Mouse (Mus musculus): ENCODE measurements at regions not wholly inside any gene's neighbourhood (a gene's known extent, or its start where the extent isn't known, plus 50 kb on each side); places are given as distances from the start of the nearest gene placed in this dataset.

DNA sequence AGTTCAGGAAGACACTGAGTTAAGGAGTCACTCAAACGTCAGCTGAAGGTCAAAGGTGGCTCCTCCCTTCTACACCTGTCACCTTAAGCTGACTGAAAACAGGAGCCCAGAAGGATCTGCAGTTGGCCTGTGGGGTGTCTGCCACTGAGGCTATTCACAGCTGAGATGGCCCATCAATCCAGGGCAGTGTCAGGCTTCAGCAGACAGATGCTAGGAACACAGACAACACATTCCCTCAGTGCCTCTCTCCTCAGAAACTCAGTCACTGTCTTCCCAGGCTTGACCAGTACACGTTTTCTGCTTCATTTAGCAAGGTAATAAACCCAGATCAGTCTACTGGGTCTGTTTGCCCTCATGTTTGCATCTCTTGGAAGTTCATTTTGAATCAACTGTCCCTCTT is 222.9 kb upstream of the Pkn2 start:
- no peaks in the 10 kb centered on the region for H3K36me3 ChIP-seq (ENCODE audit: insufficient read depth, low read length)
- peak; percentile 82 for ATAC-seq (ENCODE audit: low FRiP score, low TSS enrichment)
- no peak overlapping the region for H3K4me3 ChIP-seq (ENCODE audit: low read length)
- peaks cover 20% of the 10 kb centered on the region for H3K4me1 ChIP-seq (ENCODE audit: insufficient read depth, low read length)
- 14% methylated on average over 2 of the region's 2 CpGs for WGBS
- H3K27me3 ChIP-seq (ENCODE audit: insufficient read depth, low read length): peaks cover 22% of the 10 kb centered on the region
- H3K27ac ChIP-seq (ENCODE audit: low read length): no peak overlapping the region
- no peak overlapping the region for H3K9ac ChIP-seq (replicated peaks; ENCODE audit: low read length)
- H3K9me3 ChIP-seq (ENCODE audit: low read length): no peaks in the 10 kb centered on the region
- H3K4me2 ChIP-seq (replicated peaks; ENCODE audit: low read depth, low read length): no peak overlapping the region

DNA sequence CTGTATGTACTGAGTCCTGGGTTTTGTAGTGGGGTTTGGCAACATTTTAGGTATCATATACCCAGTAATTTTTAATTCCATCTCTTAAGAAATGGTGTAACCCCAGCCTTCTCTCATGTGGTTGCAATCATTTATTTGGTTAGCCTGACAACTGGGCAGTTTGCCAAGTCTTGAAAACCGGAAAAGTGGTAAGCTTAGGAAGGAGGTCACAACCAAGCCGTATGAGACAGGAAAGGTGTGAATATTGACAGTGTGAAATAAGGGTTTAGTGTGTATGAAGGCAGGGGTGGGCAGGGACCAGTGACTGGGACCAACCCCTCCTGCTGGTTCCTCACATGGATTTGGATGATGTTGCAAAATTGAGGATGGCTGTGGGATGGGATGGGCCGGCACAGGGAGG is 221.5 kb upstream of the Pkn2 start:
- no peak overlapping the region for H3K4me3 ChIP-seq (ENCODE audit: low read length)
- WGBS: 26% methylated on average over 3 of the region's 3 CpGs
- peaks cover 22% of the 10 kb centered on the region for H3K27me3 ChIP-seq (ENCODE audit: insufficient read depth, low read length)
- H3K4me1 ChIP-seq (ENCODE audit: insufficient read depth, low read length): peaks cover 20% of the 10 kb centered on the region
- no peaks in the 10 kb centered on the region for H3K9me3 ChIP-seq (ENCODE audit: low read length)
- no peaks in the 10 kb centered on the region for H3K36me3 ChIP-seq (ENCODE audit: insufficient read depth, low read length)
- no peak for ATAC-seq (ENCODE audit: low FRiP score, low TSS enrichment)
- no peak overlapping the region for H3K4me2 ChIP-seq (replicated peaks; ENCODE audit: low read depth, low read length)
- no peak overlapping the region for H3K9ac ChIP-seq (replicated peaks; ENCODE audit: low read length)
- no peak overlapping the region for H3K27ac ChIP-seq (ENCODE audit: low read length)

DNA sequence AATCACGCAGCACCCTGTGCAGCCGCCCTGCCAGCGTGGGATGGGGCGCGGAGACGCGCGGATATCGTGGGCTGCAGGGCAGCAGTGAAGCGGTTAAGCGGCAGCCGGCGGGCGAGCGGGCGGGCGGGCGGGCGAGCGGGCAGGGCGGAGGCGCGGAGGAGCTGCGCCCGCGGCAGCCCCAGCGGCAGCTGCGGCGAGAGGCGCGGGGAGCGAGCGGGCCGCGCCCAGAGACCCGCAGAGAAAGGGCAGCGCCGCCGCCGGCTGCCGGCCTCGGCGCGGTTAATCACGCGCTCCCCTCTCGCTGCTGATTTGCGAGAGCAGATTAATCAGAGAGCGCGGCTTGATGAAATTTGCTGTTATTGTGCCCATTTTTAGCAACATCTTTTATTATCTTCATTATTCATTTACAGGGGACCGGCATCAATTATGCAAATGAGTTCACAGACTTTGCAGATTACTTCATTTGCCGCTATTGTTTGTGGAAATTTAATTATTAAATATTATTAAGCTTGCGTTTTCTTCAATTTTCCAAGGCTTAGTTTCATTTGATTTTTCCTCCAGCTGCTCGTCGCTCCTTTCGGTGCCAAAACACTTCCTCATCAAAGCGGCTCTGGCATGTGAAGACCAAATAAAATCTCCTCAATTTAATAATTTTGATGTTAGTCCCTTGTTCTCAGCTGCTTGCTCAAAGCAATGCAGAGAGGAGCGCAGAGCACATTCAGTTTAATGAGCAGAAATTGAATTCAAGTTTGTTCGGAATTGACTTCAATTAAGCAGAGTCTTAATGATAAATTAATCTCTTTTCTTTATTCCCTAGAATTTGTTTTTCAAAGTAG is 219.2 kb upstream of the Pkn2 start:
- H3K9ac ChIP-seq (replicated peaks; ENCODE audit: low read length): peak overlapping the region; percentile 67
- 4% methylated on average over 45 of the region's 59 CpGs for WGBS
- peaks cover 22% of the 10 kb centered on the region for H3K27me3 ChIP-seq (ENCODE audit: insufficient read depth, low read length)
- H3K4me2 ChIP-seq (replicated peaks; ENCODE audit: low read depth, low read length): peak overlapping the region; percentile 96
- no peaks in the 10 kb centered on the region for H3K36me3 ChIP-seq (ENCODE audit: insufficient read depth, low read length)
- no peaks in the 10 kb centered on the region for H3K9me3 ChIP-seq (ENCODE audit: low read length)
- peaks cover 20% of the 10 kb centered on the region for H3K4me1 ChIP-seq (ENCODE audit: insufficient read depth, low read length)
- no peak overlapping the region for H3K27ac ChIP-seq (ENCODE audit: low read length)
- peak; percentile 28; the same call in 1 of the 2 replicates for ATAC-seq (ENCODE audit: low FRiP score, low TSS enrichment)
- H3K4me3 ChIP-seq (ENCODE audit: low read length): peak overlapping the region; percentile 54

DNA sequence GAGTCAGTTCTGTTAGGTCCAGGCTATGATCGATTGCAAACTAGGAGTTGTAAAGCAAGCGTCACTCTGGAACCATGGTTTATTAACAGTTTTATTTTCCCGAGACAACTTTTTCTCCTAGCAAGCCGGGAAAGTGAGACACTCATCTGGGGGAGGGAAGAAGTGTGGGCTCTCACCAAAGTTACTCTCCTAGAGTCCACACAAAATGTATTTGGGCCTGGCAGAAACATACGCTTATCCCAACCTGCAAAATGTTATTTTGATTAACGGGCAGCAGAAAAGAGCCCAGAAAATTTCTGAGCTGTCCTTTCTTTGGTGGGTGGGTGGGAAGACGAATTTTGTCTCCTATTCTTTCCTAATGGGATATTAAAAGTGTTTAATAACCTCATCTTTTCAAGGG is 218.4 kb upstream of the Pkn2 start:
- H3K27me3 ChIP-seq (ENCODE audit: insufficient read depth, low read length): peaks cover 22% of the 10 kb centered on the region
- peak overlapping the region; percentile 96 for H3K4me2 ChIP-seq (replicated peaks; ENCODE audit: low read depth, low read length)
- H3K4me3 ChIP-seq (ENCODE audit: low read length): peak overlapping the region; percentile 54
- WGBS: 36% methylated on average over 7 of the region's 7 CpGs
- no peak overlapping the region for H3K27ac ChIP-seq (ENCODE audit: low read length)
- H3K4me1 ChIP-seq (ENCODE audit: insufficient read depth, low read length): peaks cover 20% of the 10 kb centered on the region
- ATAC-seq (ENCODE audit: low FRiP score, low TSS enrichment): no peak
- H3K9ac ChIP-seq (replicated peaks; ENCODE audit: low read length): no peak overlapping the region
- no peaks in the 10 kb centered on the region for H3K9me3 ChIP-seq (ENCODE audit: low read length)
- no peaks in the 10 kb centered on the region for H3K36me3 ChIP-seq (ENCODE audit: insufficient read depth, low read length)

DNA sequence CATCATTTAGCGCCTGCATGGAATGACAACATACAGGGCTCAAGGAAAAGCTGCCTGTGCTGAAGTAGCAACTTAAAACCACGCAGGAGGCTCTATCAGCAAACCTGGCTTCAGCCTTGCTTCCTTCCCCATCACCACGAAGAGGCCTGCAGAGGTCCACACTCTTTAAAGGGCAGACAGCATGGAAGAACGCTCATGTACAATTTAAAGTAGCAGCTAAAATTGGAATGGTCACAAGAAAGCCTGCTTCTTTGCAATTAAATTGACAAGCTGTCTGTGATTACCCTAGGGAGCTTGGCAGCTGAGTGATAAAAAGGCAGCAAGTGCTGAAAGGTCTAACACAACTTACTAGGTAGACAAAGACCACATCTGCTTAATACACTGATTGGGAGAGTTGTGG is 210.4 kb upstream of the Pkn2 start:
- ATAC-seq (ENCODE audit: low FRiP score, low TSS enrichment): no peak
- WGBS: 54% methylated on average over 4 of the region's 4 CpGs
- Histone ChIP-seq H3K9ac (replicated peaks; ENCODE audit: low read length) (no peak overlapping the region), H3K9me3 (ENCODE audit: low read length) (no peaks in the 10 kb centered on the region), H3K4me3 (ENCODE audit: low read length) (no peak overlapping the region), H3K36me3 (ENCODE audit: insufficient read depth, low read length) (no peaks in the 10 kb centered on the region), H3K27me3 (ENCODE audit: insufficient read depth, low read length) (no peaks in the 10 kb centered on the region), H3K27ac (ENCODE audit: low read length) (no peak overlapping the region), H3K4me2 (replicated peaks; ENCODE audit: low read depth, low read length) (no peak overlapping the region), H3K4me1 (ENCODE audit: insufficient read depth, low read length) (0 out of 2 replicates have a peak, but pooled peaks cover 3% of the 10 kb centered on the region)

DNA sequence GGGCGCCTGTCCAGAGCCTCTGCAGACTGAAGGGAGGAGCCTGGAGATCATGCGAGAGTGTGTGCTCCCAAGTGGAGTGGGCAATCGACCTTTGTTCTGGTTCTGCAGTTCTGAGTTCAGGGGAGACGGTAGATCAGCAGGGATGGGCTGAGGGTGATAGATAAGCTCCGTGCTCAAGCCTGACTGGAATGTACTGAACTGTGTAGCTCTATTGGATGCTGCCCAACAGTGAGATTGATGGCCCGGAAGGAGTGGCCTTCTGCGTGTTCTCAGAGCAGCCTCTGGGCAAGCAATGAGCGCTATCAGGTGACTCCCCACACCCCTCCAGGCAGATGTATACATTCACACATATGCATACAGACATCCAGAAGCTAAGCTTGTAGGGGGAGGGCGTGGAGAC is 209.1 kb upstream of the Pkn2 start:
- WGBS: 26% methylated on average over 9 of the region's 9 CpGs
- Histone ChIP-seq H3K4me3 (ENCODE audit: low read length) (no peak overlapping the region), H3K4me2 (replicated peaks; ENCODE audit: low read depth, low read length) (0 out of 2 replicates have a peak overlapping the region, but pooled peaks have one; percentile 15), H3K27me3 (ENCODE audit: insufficient read depth, low read length) (no peaks in the 10 kb centered on the region), H3K36me3 (ENCODE audit: insufficient read depth, low read length) (no peaks in the 10 kb centered on the region), H3K27ac (ENCODE audit: low read length) (no peak overlapping the region), H3K9ac (replicated peaks; ENCODE audit: low read length) (no peak overlapping the region), H3K4me1 (ENCODE audit: insufficient read depth, low read length) (0 out of 2 replicates have a peak, but pooled peaks cover 3% of the 10 kb centered on the region), H3K9me3 (ENCODE audit: low read length) (no peaks in the 10 kb centered on the region)
- peak; percentile 93 for ATAC-seq (ENCODE audit: low FRiP score, low TSS enrichment)

DNA sequence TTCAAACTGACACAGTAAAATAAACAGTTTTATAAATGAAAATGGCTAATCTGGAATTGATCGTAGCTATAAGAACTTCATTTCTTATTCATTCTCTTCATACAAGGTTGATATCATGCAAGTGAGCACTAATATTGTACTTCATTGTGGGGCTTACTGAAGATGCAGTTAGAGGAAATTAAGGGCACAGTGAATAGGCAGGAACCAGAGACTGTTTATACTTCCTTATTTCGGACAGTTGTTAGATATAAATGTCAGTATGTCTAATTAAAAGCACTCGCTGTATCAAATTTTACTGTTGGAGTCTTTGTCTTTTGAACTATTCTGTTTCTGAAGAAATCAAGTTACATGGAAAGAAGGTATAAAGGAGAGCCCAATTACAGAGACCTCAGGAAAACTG is 208.5 kb upstream of the Pkn2 start:
- no peaks in the 10 kb centered on the region for H3K27me3 ChIP-seq (ENCODE audit: insufficient read depth, low read length)
- WGBS: 69% methylated on average over 3 of the region's 3 CpGs
- no peak for ATAC-seq (ENCODE audit: low FRiP score, low TSS enrichment)
- no peak overlapping the region for H3K4me3 ChIP-seq (ENCODE audit: low read length)
- H3K9me3 ChIP-seq (ENCODE audit: low read length): no peaks in the 10 kb centered on the region
- H3K27ac ChIP-seq (ENCODE audit: low read length): no peak overlapping the region
- H3K9ac ChIP-seq (replicated peaks; ENCODE audit: low read length): no peak overlapping the region
- H3K36me3 ChIP-seq (ENCODE audit: insufficient read depth, low read length): no peaks in the 10 kb centered on the region
- 0 out of 2 replicates have a peak, but pooled peaks cover 3% of the 10 kb centered on the region for H3K4me1 ChIP-seq (ENCODE audit: insufficient read depth, low read length)
- H3K4me2 ChIP-seq (replicated peaks; ENCODE audit: low read depth, low read length): no peak overlapping the region

DNA sequence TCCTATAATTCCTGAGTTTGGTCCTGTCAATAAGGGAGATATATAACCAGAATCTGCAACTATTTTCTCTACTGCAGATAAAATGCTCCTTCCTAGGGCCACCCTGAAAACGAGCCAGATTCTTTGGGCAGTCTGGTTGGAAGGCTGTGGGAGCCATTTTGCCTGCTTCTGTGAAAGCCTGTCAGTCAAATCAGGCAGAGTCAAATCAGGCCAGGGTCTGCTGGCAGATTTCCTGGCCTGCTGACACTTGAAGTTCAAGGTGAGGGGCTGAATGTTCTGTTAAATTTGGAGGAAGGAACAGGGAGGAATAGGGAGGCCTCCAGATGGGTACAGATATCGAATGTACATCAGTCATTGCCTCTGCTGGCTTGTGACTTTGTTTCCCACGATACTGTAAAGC is 206.0 kb upstream of the Pkn2 start:
- ATAC-seq (ENCODE audit: low FRiP score, low TSS enrichment): no peak
- WGBS: 76% methylated on average over 3 of the region's 3 CpGs
- no peaks in the 10 kb centered on the region for H3K36me3 ChIP-seq (ENCODE audit: insufficient read depth, low read length)
- H3K9ac ChIP-seq (replicated peaks; ENCODE audit: low read length): no peak overlapping the region
- H3K4me1 ChIP-seq (ENCODE audit: insufficient read depth, low read length): 0 out of 2 replicates have a peak, but pooled peaks cover 3% of the 10 kb centered on the region
- H3K9me3 ChIP-seq (ENCODE audit: low read length): no peaks in the 10 kb centered on the region
- H3K27ac ChIP-seq (ENCODE audit: low read length): no peak overlapping the region
- no peaks in the 10 kb centered on the region for H3K27me3 ChIP-seq (ENCODE audit: insufficient read depth, low read length)
- H3K4me3 ChIP-seq (ENCODE audit: low read length): no peak overlapping the region
- no peak overlapping the region for H3K4me2 ChIP-seq (replicated peaks; ENCODE audit: low read depth, low read length)

DNA sequence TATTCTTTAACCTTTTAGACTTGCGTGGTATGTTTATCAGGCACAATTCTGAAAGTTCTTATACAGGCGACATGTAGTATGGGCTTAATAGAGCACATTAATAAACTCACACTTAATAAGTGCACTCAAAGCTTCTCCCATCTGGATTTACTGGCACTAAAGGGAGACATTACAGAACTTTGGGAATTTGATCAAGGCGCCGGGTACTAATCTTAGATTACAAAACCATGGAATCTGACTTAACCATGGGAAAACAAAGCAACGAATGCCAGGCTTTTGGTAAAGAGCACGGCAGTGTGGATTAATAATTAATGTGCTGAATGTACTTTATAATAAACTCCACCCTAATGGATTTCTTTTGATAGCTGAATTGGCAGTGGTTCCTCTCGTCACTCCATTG is 196.5 kb upstream of the Pkn2 start:
- no peak overlapping the region for H3K27ac ChIP-seq (ENCODE audit: low read length)
- no peak overlapping the region for H3K4me2 ChIP-seq (replicated peaks; ENCODE audit: low read depth, low read length)
- H3K27me3 ChIP-seq (ENCODE audit: insufficient read depth, low read length): no peaks in the 10 kb centered on the region
- no peak overlapping the region for H3K9ac ChIP-seq (replicated peaks; ENCODE audit: low read length)
- H3K36me3 ChIP-seq (ENCODE audit: insufficient read depth, low read length): no peaks in the 10 kb centered on the region
- no peak overlapping the region for H3K4me3 ChIP-seq (ENCODE audit: low read length)
- ATAC-seq (ENCODE audit: low FRiP score, low TSS enrichment): no peak
- no peaks in the 10 kb centered on the region for H3K4me1 ChIP-seq (ENCODE audit: insufficient read depth, low read length)
- 75% methylated on average over 7 of the region's 7 CpGs for WGBS
- H3K9me3 ChIP-seq (ENCODE audit: low read length): no peaks in the 10 kb centered on the region

DNA sequence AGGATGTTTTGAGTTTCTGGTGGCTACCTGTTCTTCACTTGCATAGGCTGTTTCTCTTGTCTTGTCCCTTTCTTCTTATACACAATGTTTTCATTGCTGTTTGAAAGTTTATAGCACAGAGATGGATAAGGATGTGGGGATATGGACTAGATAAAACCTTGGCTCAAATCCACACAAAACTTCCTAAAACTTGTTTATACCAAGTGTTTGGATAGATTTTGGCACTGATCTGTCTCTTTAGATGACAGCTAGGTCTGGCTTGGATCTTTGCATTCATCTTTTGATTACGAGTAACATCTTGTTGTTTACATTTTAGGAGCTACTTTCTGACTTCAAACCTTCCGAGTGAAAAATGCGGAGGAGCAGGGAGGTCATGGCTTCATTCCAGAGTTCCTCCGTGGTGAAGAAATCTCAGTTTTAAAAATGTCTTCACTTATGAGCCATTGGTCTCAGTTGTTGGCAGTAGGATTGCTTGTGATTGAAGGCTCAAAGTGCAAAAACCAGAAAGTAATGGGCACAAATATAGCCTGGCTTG is 190.1 kb upstream of the Pkn2 start:
- no peak overlapping the region for H3K4me2 ChIP-seq (replicated peaks; ENCODE audit: low read depth, low read length)
- 56% methylated on average over 4 of the region's 4 CpGs for WGBS
- no peak overlapping the region for H3K27ac ChIP-seq (ENCODE audit: low read length)
- no peak overlapping the region for H3K4me3 ChIP-seq (ENCODE audit: low read length)
- no peaks in the 10 kb centered on the region for H3K4me1 ChIP-seq (ENCODE audit: insufficient read depth, low read length)
- no peaks in the 10 kb centered on the region for H3K9me3 ChIP-seq (ENCODE audit: low read length)
- H3K27me3 ChIP-seq (ENCODE audit: insufficient read depth, low read length): no peaks in the 10 kb centered on the region
- no peaks in the 10 kb centered on the region for H3K36me3 ChIP-seq (ENCODE audit: insufficient read depth, low read length)
- ATAC-seq (ENCODE audit: low FRiP score, low TSS enrichment): no peak
- no peak overlapping the region for H3K9ac ChIP-seq (replicated peaks; ENCODE audit: low read length)
